Mouse (Mus musculus): ENCODE data around the gene Ccdc155.

The Ccdc155 gene

GRCm38 (mm10) chr7:45191161-45191560 lies 13.5 kb downstream of the Ccdc155 start:
- DNase-seq (ENCODE audit: low read depth, low spot score), result no peak

- DNase-seq (ENCODE audit: low read depth, low spot score), result no peak
Measured at GRCm38 (mm10) chr7:45190186-45190585, 14.5 kb downstream of the Ccdc155 start.

GRCm38 (mm10) chr7:45189600-45189999 lies 15.1 kb downstream of the Ccdc155 start:
- DNase-seq (ENCODE audit: low read depth, low spot score), result no peak

GRCm38 (mm10) chr7:45185921-45186320 lies 18.8 kb downstream of the Ccdc155 start:
- DNase-seq (ENCODE audit: low read depth, low spot score), result no peak

GRCm38 (mm10) chr7:45183672-45184071 lies 21.0 kb downstream of the Ccdc155 start:
- DNase-seq (ENCODE audit: low read depth, low spot score), result no peak

GRCm38 (mm10) chr7:45182606-45183005 lies 22.1 kb downstream of the Ccdc155 start:
- DNase-seq (ENCODE audit: low read depth, low spot score), result no peak

GRCm38 (mm10) chr7:45182199-45182601 lies 22.5 kb downstream of the Ccdc155 start:
- DNase-seq (ENCODE audit: low read depth, low spot score), result peak; percentile 95

GRCm38 (mm10) chr7:45181540-45181939 lies 23.2 kb downstream of the Ccdc155 start:
- DNase-seq (ENCODE audit: low read depth, low spot score), result peak; percentile 64

- no peak for DNase-seq (ENCODE audit: low read depth, low spot score)
Measured at GRCm38 (mm10) chr7:45180896-45181477, 23.7 kb downstream of the Ccdc155 start, which contains the start of gene Pth2. Gene Pth2 (plus strand): TSS chr7:45180995.

- DNase-seq (ENCODE audit: low read depth, low spot score), result no peak
Measured at GRCm38 (mm10) chr7:45179469-45179868, 25.2 kb downstream of the Ccdc155 start, which contains the start of gene Gfy. Gene Gfy (minus strand): TSS chr7:45179569.

- no peak for DNase-seq (ENCODE audit: low read depth, low spot score)
Measured at GRCm38 (mm10) chr7:45178550-45178949, 26.1 kb downstream of the Ccdc155 start.

- DNase-seq (ENCODE audit: low read depth, low spot score), result no peak
Measured at GRCm38 (mm10) chr7:45176356-45176755, 28.3 kb downstream of the Ccdc155 start.

GRCm38 (mm10) chr7:45175929-45176328 lies 28.8 kb downstream of the Ccdc155 start:
- DNase-seq (ENCODE audit: low read depth, low spot score), result no peak

GRCm38 (mm10) chr7:45175398-45175797 lies 29.3 kb downstream of the Ccdc155 start:
- no peak for DNase-seq (ENCODE audit: low read depth, low spot score)

GRCm38 (mm10) chr7:45174567-45175280 lies 30.0 kb downstream of the Ccdc155 start:
- peak; percentile 67 for DNase-seq (ENCODE audit: low read depth, low spot score)

GRCm38 (mm10) chr7:45173772-45174171 lies 30.9 kb downstream of the Ccdc155 start:
- DNase-seq (ENCODE audit: low read depth, low spot score), result peak; percentile 74

- peak; percentile 44 for DNase-seq (ENCODE audit: low read depth, low spot score)
Measured at GRCm38 (mm10) chr7:45172974-45173373, 31.7 kb downstream of the Ccdc155 start.

GRCm38 (mm10) chr7:45169495-45169894 lies 35.2 kb downstream of the Ccdc155 start:
- DNase-seq (ENCODE audit: low read depth, low spot score), result no peak

- DNase-seq (ENCODE audit: low read depth, low spot score), result no peak
Measured at GRCm38 (mm10) chr7:45168656-45169055, 36.0 kb downstream of the Ccdc155 start.

- no peak for DNase-seq (ENCODE audit: low read depth, low spot score)
Measured at GRCm38 (mm10) chr7:45167761-45168445, 36.8 kb downstream of the Ccdc155 start.

GRCm38 (mm10) chr7:45166950-45167401 lies 37.7 kb downstream of the Ccdc155 start:
- DNase-seq (ENCODE audit: low read depth, low spot score), result no peak

GRCm38 (mm10) chr7:45165701-45166100 lies 39.0 kb downstream of the Ccdc155 start:
- no peak for DNase-seq (ENCODE audit: low read depth, low spot score)
